Mouse (Mus musculus): ENCODE measurements around the gene Gm49366.
"Not testable (repeated sequence)": the region's sequence is repeated elsewhere in the genome, so short reads cannot be mapped to it uniquely, and the experiment has no call there.

The Gm49366 gene

DNA sequence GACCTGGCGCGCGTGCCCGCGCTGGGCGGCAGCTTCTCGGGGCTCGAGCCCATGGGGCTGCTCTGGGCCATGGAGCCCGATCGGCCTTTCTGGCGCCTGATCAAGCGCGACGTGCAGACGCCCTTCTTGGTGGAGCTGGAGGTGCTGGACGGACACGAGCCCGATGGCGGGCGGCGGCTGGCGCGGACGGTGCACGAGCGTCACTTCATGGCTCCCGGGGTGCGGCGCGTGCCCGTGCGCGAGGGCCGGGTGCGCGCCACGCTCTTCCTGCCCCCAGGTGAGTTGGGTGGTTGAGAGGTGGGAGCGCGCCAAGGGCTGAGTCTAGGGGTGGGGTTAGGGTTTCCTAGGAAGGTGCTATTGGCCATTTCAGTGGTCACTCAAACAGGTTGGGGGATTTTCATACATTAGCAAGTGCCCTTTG lies at the start of gene Gm49366:
Gm49366 (plus strand) TSS at position 245 of the 421 bp plus-strand sequence.
- DNase-seq, result peak; percentile 41 to 46

DNA sequence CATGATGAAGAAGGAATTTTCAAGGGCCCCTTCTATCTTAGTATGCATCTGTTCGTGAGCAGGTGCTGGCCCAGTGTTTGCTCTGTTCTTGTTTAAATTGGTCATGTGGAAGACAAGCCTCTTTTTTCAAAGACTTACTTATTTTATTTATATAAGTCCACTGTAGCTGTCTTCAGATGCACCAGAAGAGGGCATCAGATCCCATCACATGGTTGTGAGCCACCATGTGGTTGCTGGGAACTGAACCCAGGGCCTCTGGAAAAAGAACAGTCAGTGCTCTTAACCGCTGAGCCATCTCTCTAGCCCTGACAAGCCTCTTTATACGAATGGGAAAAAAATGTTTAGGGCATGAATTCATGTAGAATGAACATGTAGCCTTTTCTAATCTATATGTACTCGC lies 49.4 kb upstream of the Gm49366 start:
- DNase-seq, result no peak

DNA sequence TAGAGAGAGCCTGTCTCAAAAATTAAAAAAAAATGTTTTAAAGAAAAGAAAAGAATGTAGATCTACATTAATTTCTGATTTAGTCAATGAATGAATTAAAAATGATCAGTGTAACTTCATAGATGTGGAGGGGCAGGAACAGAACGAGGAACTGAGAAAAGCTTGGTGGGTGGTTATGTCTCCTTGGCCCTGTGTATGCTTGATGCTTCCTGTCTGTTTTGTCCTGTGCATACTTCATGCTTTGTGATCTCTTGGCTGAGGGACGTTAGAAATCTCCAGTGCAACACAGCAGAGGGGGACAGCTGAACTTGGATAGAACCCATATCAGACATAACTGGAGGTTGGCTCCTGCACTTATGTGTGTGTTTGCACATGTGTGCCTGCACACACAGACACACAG lies 41.5 kb upstream of the Gm49366 start:
- DNase-seq, result no peak

DNA sequence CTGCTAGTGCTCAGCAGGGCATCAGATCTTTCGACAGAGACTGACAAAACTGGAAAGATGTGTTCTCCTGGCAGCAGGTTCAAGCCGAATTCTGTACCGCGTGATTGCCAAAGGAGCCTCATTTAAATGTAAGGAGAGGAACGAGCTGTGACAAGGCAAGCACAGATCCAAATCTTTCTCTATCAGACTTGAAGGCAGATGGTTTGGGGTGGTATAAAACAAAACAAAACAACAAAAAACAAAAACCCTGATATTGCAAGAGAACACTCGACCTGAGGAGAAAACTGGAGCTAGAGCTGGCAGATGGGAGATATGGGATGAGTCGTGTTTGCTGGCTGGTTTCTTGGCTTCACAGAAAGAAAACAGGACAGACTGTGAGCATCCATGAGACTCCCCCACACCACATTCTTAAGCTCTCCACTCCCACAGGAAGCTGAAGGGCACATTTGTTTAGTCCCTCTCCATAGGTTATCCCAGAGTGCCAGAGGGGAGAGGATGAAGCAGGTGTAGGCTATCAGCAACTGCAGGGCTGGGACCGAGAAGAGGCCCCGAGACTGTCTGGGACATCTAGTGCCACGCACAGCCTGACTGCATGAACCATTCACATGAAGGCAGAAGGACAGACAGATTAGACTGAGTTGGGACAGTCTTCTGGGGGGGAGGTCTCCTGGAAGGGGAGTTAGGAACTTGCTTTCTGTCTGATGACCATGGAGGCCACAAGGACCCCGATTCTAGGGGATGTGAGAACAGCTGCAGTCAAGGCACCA lies 40.2 kb upstream of the Gm49366 start:
- DNase-seq, result no peak

DNA sequence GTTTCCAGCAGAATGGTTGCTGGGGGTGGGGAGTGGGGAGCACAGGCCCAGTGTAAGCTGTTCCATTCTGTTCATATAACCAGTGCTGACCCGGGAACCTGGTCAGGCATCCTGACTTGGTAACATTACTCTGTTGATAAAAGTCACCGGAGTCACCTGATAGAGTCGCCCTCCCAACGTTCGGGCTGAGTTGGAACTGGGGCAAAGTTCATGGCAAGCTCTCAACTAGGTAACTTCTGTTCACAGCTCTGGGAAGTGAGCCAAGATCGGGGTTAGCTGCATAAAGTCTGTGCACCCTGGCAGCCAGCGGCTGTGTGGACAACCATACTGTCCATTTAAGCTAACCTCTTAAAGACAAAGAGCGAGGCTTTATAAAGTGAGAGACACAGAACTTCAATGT lies 39.5 kb upstream of the Gm49366 start:
- DNase-seq, result not testable (repeated sequence)

DNA sequence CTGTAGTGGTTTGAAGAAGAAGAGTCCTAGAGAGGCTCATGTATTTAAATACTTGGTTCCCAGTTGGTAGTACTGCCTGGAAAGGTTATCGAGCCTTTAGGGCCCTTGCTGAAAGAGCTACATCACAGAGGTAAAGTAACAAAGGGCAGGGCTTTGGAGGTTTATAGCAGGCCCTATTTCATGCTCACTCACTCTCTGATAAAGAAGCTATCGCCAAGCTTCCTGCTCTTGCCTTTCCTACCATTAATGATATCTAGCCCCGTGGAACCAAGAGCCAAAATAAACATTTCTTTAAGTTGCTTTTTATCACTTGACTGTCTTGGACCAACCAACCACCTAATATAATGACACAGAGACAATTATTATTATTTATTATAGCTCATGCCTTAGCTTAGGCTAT lies 38.3 kb upstream of the Gm49366 start:
- no peak for DNase-seq

DNA sequence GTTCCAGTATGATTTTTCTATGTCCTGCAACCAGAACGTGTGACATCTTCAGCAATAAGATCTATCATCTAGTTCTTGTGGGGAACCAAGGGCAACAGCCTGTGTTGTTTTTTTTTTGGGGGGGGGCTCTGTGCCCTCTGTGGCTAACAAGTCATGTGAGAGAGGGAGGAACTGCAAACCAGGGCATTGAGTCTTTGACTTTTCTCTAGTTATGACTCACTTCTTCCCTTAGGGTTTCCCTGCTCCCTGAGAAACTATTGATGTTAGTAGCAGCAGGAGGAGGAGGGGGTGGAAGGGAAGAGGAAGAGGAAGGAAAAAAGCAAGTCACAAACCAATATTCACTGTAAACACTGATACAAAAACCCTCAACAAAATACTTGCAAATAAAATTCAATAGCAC lies 34.9 kb upstream of the Gm49366 start:
- no peak for DNase-seq

DNA sequence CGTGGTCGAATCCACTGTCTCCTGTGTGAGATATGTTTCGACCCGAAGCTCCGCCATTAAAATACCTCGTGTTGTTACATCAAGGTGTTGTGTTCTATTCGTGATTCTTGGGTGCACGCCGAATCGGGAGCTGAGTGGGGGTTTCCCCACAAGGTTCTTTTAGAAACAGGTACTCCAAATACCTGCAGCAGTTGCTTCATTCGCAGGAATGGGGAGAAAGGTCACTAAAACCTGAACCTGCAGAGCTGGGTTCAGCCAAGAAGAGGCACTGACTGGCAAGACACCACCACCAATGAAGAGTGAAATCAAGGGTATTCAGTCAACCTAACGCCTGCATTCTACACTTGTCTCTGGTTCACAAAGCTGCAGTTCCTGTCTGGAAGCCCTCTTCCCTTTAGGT lies 30.5 kb upstream of the Gm49366 start:
- no peak for DNase-seq

DNA sequence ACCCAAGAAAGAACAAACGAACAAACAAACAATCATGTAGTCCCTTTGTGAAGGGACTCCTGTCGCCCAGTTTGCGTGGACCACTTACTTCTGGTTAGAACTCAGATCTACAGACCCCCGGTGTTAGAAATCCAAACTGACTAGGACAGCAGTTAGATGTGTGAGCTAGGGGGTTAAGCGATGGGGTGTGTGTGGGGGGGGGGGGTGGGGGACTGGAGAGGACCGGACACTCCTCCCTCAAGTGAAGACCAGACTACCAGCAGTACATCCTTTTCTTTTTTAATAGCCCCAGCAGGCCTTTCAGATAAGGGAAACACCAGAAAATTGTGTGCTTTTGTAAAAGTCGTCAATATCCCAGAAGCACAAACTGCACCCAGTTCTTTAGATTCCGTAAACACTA lies 30.0 kb upstream of the Gm49366 start:
- DNase-seq, result no peak

DNA sequence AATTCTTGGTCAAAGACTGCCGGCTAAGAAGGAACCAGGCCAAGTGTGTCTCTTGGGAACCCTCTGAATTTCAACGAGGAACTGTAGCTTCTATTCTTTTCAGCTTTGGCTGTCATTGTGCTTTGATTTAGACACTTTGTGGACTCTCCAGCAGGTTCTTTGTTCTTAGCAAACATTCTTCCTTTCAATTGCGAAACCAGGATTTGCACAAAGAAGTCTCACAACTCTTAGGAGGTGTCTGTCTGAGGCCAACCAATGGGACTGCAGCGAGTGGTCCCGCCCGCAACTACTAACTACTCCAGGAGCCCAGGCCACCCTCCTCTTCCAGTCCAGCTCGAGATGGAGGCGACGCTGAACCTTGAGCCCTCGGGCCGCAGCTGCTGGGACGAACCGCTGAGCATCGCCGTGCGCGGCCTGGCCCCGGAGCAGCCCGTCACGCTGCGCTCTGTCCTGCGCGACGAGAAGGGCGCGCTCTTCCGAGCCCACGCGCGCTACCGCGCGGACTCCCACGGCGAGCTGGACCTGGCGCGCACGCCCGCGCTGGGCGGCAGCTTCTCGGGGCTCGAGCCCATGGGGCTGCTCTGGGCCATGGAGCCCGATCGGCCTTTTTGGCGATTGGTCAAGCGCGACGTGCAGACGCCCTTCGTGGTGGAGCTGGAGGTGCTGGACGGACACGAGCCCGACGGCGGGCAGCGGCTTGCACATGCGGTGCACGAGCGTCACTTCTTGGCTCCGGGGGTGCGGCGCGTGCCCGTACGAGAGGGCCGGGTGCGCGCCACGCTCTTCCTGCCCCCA lies 29.4 kb upstream of the Gm49366 start, which contains the start of gene Acot1:
Acot1 (plus strand) TSS at position 320 of the 795 bp plus-strand sequence.
- DNase-seq, result peak; percentile 25 to 52

DNA sequence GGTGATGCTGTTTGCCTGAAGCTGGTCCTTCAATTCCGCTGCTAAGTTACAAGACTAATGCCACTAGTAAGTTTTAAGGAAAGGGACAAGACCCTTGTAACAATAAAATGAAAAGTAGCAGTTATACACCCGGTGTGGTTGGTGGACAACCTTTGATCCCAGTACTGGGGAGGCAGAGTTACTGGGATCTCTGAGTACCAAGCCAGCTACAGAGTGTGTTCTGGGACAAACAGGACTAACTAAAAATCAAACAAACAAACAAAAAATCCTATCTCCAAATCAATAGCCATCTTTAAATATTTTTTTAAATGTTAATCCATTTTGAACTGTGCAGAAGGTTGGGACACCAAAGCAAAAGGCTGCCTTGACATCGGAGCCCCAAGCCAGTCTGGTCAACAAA lies 28.5 kb upstream of the Gm49366 start:
- DNase-seq, result no peak

DNA sequence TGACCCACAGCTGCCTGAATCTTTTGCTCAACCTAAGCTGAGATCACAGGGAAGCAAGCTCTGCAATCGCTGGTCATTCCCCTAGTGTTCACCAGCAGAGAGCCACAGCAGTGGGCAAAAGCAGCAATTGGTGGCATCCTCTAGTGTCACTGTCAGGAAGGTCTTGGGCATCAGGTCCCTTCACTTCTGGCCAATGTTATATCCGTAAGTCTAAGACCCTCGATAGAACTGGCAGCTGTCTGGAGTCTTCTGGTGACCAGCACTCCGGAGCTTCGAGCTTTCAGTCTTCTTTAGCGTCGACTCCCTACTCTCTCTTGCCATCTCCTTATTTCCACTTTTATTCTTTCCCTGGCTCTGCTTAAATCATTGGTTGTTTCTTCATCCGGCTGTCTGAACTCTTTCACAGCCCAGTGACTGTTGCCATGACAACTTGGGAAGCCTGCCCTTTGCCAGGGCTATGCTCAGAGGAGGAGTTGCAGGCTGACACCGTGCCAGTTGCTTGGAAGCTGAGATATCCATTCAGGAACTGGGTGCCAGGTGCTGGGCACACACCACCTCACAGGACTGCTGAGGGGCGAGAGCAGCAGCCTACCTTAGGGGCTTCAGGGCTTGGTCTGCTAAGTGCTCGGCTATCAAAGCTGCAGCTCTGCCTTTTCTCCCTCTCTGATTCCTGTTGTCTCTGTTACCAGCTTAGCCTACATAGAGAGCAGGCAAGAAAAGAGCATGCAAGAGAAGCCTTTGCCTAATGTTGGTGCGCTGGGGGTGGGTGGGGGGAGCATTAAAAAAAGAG lies 27.3 kb upstream of the Gm49366 start:
- peak; percentile 71 to 77 for DNase-seq

DNA sequence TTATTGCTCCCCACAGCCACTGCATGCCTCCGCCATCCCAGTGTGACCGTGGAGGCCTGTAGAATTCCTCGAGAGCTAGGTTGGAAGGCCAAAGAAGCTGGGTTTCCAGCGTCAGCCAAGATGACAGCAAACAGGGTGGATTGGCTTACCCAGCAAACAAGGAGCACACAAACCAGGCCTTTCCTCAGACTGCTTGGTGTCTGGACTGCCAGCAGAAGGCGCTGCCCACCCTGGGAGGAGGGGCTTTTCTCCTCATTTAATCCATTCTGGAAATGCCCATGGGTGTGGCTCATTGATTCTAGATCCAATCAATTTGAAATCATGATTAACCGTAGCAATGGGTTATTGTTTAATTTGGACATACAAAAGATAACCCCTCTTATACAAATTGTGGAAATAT lies 25.6 kb upstream of the Gm49366 start:
- DNase-seq, result no peak

DNA sequence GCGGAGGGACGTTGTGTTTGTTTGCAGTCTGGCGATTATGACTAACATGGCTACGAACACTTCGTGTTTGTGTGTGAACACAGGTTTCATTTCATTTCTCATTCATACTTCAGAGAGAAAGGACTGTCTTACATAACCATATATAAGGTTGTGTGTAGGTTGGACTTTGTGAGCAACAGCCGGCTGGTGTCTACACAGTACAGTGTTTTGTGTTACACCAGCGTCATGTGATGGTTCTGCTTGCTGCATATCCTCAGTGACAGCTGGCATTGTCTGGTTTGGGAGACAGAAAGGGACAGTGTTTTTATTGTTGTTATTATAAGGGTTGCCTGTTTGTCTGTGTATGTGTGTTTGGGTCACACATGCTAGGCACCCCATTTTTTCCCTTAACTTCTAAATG lies 25.0 kb upstream of the Gm49366 start:
- DNase-seq, result no peak

DNA sequence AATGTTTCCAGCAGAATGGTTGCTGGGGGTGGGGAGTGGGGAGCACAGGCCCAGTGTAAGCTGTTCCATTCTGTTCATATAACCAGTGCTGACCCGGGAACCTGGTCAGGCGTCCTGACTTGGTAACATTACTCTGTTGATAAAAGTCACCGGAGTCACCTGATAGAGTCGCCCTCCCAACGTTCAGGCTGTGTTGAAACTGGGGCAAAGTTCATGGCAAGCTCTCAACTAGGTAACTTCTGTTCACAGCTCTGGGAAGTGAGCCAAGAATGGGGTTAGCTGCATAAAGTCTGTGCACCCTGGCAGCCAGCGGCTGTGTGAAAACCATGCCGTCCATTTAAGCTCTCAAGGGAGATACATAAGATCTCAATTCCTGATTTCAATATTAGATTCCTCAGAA lies 18.2 kb upstream of the Gm49366 start:
- DNase-seq, result not testable (repeated sequence)

DNA sequence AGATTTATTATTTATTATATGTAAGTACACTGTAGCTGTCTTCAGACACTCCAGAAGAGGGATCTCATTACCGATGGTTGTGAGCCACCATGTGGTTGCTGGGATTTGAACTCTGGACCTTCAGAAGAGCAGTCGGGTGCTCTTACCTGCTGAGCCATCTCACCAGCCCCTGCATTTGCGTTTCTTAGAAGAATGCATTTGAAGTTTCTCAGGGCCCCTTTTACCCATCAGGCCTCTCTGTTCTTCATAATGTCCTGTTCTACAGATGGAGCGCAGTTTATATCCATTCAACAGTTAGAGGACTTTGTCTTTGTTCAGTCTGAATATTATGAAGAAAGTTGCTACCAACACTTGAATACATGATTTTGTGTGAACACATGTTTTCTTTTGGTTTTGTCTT lies 16.5 kb upstream of the Gm49366 start:
- not testable (repeated sequence) for DNase-seq

DNA sequence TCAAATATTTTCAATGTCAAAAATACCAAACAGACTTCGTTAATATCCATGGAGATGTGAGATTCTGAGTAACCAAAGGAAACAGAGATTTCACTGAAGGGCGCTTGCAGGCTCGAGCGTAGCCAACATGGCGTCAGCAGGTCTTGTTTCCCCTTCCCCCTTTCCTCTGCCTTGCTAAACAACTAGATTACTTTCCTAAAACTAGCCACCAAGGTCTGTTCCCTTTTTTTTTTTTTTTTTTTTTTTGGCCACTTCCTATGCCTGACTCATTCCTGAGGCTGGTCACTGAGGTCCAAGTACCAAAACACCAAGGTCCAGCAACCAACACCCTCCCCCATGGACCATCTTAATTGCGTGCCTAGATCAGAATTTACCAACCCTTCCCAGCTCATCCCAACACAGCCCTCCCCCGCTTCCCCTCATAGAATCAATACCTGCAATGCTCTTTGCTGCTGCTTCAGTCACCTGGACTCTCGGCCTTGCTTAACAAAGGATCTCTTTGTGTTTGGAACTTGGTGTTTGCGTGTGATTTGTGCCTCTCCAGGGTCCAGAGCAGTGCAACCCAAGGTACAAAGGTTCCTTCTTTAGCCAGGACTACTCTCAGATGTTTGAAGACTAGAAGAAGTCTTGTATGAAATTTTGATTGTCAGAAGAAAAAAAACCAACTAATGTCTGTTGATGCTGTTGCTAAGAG lies 15.5 kb upstream of the Gm49366 start:
- no peak for DNase-seq

DNA sequence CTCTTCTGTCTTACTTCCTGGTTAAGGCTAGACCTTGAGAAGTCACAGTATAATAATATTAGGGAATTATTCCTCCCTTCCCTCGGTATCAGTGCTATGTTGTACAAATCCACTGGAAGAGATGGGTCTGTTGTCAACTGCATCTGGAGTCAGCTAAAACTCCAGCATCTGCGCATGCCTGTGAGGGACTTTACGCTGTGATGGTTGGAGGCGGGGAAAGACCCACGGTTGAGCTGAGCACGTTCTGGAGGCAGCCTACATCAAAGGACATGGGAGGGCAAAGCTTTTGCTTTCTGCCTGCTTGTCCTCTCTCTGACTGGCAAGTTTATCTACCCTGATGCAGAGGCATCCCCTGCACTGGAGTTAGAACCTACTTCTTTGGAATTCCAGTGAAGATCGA lies 12.8 kb upstream of the Gm49366 start:
- no peak for DNase-seq

DNA sequence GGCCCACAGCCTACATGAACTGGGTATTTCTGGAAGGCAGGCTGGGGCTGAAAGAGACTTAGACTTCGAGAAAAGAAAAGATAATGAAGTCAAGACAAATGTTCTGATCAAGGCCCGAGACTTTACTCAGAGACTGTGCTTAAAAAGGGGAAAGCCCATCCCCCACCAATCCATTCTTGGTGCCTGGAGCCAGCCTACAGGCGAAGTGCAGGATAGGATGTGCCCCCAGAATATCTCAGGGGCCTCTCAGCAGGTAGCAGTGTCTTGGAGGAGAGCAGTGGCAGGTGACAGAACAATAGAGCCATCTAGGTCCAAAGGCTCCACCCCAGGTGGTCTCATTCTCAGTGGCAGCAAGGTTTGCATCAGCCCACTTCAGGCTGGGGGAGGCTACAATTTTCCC lies 10.4 kb upstream of the Gm49366 start:
- DNase-seq, result not testable (repeated sequence)

DNA sequence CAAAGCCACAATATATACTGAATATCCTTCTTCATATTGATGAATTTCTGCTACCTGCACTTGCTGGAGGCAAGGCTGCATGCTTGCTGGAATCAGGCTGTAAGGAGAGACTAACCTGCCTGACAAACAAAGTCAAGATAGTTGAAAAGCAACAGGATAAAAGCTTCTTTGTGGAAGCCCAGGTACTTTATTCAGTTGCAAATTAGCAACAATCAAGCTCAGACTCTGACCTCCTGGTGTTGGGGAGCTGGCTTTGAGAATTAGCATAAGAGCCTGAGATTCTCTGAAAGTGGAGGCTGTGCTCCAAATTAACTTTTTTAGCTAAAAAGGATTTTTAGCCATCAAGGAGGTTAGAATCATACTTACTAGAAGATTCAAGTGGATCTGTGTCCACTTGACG lies 9.7 kb upstream of the Gm49366 start:
- DNase-seq, result not testable (repeated sequence)

DNA sequence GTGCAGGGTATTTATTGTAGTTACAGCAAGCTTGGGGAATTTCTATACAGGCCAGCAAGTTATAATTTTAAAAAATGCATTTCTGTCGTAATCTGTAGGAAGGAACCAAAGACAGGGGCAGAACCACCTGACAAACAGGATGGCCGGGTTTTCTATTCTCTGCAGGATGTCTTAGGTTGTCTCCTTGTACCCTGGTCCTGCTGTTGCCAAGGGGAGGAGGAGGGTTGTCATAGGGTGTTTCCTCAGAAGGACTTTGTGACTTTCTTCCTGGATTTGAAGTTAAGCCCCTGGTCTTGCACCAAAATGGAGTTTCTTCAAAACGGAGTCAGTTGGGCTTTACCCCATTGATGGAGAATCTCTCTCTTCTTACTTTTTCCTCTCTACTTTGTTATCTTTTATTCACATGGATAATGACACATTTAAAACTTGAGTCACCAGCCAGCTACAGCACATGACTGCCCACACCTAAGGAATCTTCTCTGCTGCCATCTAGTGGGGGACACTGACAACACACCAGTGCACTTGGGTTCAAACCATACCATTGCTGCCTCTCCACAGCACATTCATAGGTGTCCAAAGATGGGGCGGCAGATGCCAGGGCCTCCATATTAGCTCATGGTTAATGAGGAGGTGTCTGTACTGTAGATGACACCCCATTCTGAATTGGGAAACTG lies 7.9 kb upstream of the Gm49366 start:
- peak; percentile 75 to 85 for DNase-seq

DNA sequence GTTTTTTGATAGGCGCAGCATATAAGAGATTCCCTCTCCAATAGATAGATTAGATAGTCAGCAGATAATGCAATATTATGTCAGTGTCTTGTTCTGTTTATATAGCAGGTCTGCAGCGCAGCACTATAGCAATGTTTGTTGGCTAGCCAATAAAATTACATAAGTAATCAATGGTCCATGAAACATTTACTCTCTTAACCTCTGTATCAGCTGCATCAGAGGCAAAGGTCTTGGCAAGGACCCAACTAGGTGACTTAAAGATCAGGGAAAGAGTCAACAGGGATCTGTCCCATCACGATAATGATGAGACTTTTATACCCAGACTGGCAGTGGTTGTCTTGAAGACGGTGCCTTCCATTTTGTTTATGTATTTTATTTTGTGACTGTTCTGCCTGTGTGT lies 5.9 kb upstream of the Gm49366 start:
- no peak for DNase-seq
